Mouse (Mus musculus): ENCODE measurements at regions not wholly inside any gene's neighbourhood (a gene's known extent, or its start where the extent isn't known, plus 50 kb on each side); places are given as distances from the start of the nearest gene placed in this dataset.

- H3K9me3 ChIP-seq (ENCODE audit: low read length), result no peaks in the 10 kb centered on the region
- 77% methylated on average over 12 of the region's 12 CpGs for WGBS (ENCODE audit: insufficient replicate concordance)
- no peak overlapping the region for H3K4me3 ChIP-seq (ENCODE audit: low read depth, low read length)
- DNase-seq (no peak), ATAC-seq (no peak)
- TF ChIP-seq CTCF (IDR thresholded peaks at IDR 0.05; ENCODE audit: low read depth), result no peak
- TF ChIP-seq EP300 (IDR thresholded peaks at IDR 0.05; ENCODE audit: low read depth), result no peak
- no peak overlapping the region for H3K4me2 ChIP-seq (ENCODE audit: low read depth, low read length)
- H3K9ac ChIP-seq (replicated peaks), result no peak overlapping the region
- no peaks in the 10 kb centered on the region for H3K4me1 ChIP-seq (ENCODE audit: insufficient read depth)
- H3K27me3 ChIP-seq (ENCODE audit: insufficient read depth, low read length), result no peaks in the 10 kb centered on the region
- H3K36me3 ChIP-seq (replicated peaks; ENCODE audit: insufficient read depth, low read length), result no peaks in the 10 kb centered on the region
- no peak overlapping the region for H3K27ac ChIP-seq (ENCODE audit: low read depth)
Observed at GRCm38 (mm10) chr7:83195896-83196537, 328.9 kb downstream of the Mex3b start.

GRCm38 (mm10) chr7:83197490-83197889, 330.4 kb downstream of the Mex3b start:
- no peak for ATAC-seq
- H3K4me3 ChIP-seq (ENCODE audit: low read depth, low read length), result no peak overlapping the region
- no peak for DNase-seq
- no peaks in the 10 kb centered on the region for H3K4me1 ChIP-seq (ENCODE audit: insufficient read depth)
- H3K4me2 ChIP-seq (ENCODE audit: low read depth, low read length), result no peak overlapping the region
- H3K27me3 ChIP-seq (ENCODE audit: insufficient read depth, low read length), result no peaks in the 10 kb centered on the region
- TF ChIP-seq CTCF (IDR thresholded peaks at IDR 0.05; ENCODE audit: low read depth), result no peak
- no peak for TF ChIP-seq EP300 (IDR thresholded peaks at IDR 0.05; ENCODE audit: low read depth)
- H3K36me3 ChIP-seq (replicated peaks; ENCODE audit: insufficient read depth, low read length), result no peaks in the 10 kb centered on the region
- no peak overlapping the region for H3K27ac ChIP-seq (ENCODE audit: low read depth)
- 38% methylated on average over 2 of the region's 2 CpGs for WGBS (ENCODE audit: insufficient replicate concordance)
- no peaks in the 10 kb centered on the region for H3K9me3 ChIP-seq (ENCODE audit: low read length)
- no peak overlapping the region for H3K9ac ChIP-seq (replicated peaks)

- no peak for ATAC-seq
- Histone ChIP-seq H3K4me3 (ENCODE audit: low read depth, low read length) (no peak overlapping the region), H3K27me3 (ENCODE audit: insufficient read depth, low read length) (no peaks in the 10 kb centered on the region), H3K4me2 (ENCODE audit: low read depth, low read length) (no peak overlapping the region), H3K36me3 (replicated peaks; ENCODE audit: insufficient read depth, low read length) (no peaks in the 10 kb centered on the region), H3K27ac (ENCODE audit: low read depth) (no peak overlapping the region), H3K4me1 (ENCODE audit: insufficient read depth) (no peaks in the 10 kb centered on the region), H3K9me3 (ENCODE audit: low read length) (no peaks in the 10 kb centered on the region), H3K9ac (replicated peaks) (no peak overlapping the region)
- no peak for DNase-seq
- 56% methylated on average over 7 of the region's 7 CpGs for WGBS (ENCODE audit: insufficient replicate concordance)
- TF ChIP-seq EP300 (IDR thresholded peaks at IDR 0.05; ENCODE audit: low read depth) (no peak), CTCF (IDR thresholded peaks at IDR 0.05; ENCODE audit: low read depth) (no peak)
Observed at GRCm38 (mm10) chr7:83201126-83201686, 334.1 kb downstream of the Mex3b start.

DNA sequence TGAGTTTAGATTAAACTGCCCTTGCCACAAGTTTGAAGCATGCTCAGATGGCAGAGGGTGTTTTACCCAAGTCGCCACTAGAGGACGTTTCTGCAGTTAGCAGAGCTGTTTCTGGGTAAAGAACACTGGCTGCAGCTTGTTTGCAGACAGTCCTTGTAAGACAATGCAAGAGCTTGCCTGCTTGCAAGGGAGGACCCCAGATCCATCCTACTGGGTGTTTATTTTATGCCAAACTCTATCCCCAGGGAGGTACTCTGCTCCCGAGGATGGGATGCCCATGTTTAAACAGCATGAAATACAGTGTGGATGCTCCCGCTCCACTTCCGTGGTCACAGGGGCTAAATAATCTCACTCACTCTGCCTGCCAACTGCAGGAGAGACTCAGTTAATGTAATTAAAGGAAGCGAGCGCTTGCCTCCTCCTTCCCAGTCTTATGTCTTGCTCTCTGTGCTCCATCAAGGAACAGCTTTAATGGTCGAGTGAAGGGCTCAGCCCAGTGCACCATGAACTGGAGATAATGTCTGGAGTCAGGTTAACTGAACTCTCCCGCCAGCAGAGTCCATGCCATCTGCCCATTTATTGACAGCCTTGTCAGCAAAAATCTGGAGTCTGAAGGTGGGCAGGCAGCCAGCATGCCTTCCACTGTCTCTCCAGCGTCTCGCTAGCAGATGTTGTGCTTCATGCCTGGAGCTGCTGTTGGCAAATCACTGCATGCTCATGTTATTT, 334.8 kb downstream of the Mex3b start:
- no peak for DNase-seq
- WGBS (ENCODE audit: insufficient replicate concordance), result 28% methylated on average over 11 of the region's 11 CpGs
- H3K36me3 ChIP-seq (replicated peaks; ENCODE audit: insufficient read depth, low read length), result no peaks in the 10 kb centered on the region
- no peak overlapping the region for H3K27ac ChIP-seq (ENCODE audit: low read depth)
- ATAC-seq, result no peak
- H3K9me3 ChIP-seq (ENCODE audit: low read length), result no peaks in the 10 kb centered on the region
- no peak overlapping the region for H3K4me2 ChIP-seq (ENCODE audit: low read depth, low read length)
- no peak overlapping the region for H3K4me3 ChIP-seq (ENCODE audit: low read depth, low read length)
- no peaks in the 10 kb centered on the region for H3K4me1 ChIP-seq (ENCODE audit: insufficient read depth)
- H3K9ac ChIP-seq (replicated peaks), result no peak overlapping the region
- H3K27me3 ChIP-seq (ENCODE audit: insufficient read depth, low read length), result no peaks in the 10 kb centered on the region
- TF ChIP-seq CTCF (IDR thresholded peaks at IDR 0.05; ENCODE audit: low read depth) (peak; percentile 48), EP300 (IDR thresholded peaks at IDR 0.05; ENCODE audit: low read depth) (no peak)

- Histone ChIP-seq H3K36me3 (replicated peaks; ENCODE audit: insufficient read depth, low read length) (no peaks in the 10 kb centered on the region), H3K27ac (ENCODE audit: low read depth) (no peak overlapping the region), H3K4me3 (ENCODE audit: low read depth, low read length) (no peak overlapping the region), H3K9ac (replicated peaks) (no peak overlapping the region), H3K4me2 (ENCODE audit: low read depth, low read length) (no peak overlapping the region), H3K4me1 (ENCODE audit: insufficient read depth) (no peaks in the 10 kb centered on the region), H3K27me3 (ENCODE audit: insufficient read depth, low read length) (no peaks in the 10 kb centered on the region), H3K9me3 (ENCODE audit: low read length) (no peaks in the 10 kb centered on the region)
- WGBS (ENCODE audit: insufficient replicate concordance), result 73% methylated on average over 10 of the region's 10 CpGs
- DNase-seq (no peak), ATAC-seq (no peak)
- TF ChIP-seq EP300 (IDR thresholded peaks at IDR 0.05; ENCODE audit: low read depth) (no peak), CTCF (IDR thresholded peaks at IDR 0.05; ENCODE audit: low read depth) (no peak)
Observed at GRCm38 (mm10) chr7:83203311-83204012, 336.3 kb downstream of the Mex3b start.

DNA sequence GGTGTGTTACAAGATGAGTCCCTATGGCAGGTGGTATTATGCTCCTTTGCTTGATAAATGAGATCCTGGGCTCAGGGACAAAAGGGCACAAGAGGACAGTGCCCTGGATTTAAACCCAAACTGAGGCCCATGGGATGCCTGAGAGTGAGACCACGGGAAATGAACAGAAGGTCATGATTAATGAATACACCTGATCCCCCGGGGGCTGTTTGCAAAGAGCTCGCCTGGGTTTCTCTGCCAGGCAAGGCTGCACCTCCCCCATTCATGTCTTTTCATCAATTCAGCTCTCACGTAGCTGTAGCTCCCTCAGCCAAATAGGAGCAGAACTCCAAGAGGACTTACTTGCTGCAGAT, 336.9 kb downstream of the Mex3b start:
- 48% methylated on average over 4 of the region's 4 CpGs for WGBS (ENCODE audit: insufficient replicate concordance)
- H3K4me1 ChIP-seq (ENCODE audit: insufficient read depth), result no peaks in the 10 kb centered on the region
- H3K27me3 ChIP-seq (ENCODE audit: insufficient read depth, low read length), result no peaks in the 10 kb centered on the region
- no peak overlapping the region for H3K27ac ChIP-seq (ENCODE audit: low read depth)
- ATAC-seq (no peak), DNase-seq (no peak)
- H3K9ac ChIP-seq (replicated peaks), result no peak overlapping the region
- no peaks in the 10 kb centered on the region for H3K36me3 ChIP-seq (replicated peaks; ENCODE audit: insufficient read depth, low read length)
- no peaks in the 10 kb centered on the region for H3K9me3 ChIP-seq (ENCODE audit: low read length)
- no peak overlapping the region for H3K4me2 ChIP-seq (ENCODE audit: low read depth, low read length)
- TF ChIP-seq CTCF (IDR thresholded peaks at IDR 0.05; ENCODE audit: low read depth) (no peak), EP300 (IDR thresholded peaks at IDR 0.05; ENCODE audit: low read depth) (no peak)
- H3K4me3 ChIP-seq (ENCODE audit: low read depth, low read length), result no peak overlapping the region
